Mouse (Mus musculus): ENCODE results near the gene Lrrn2. TPM values are rescaled to one million over a fixed set of nuclear protein-coding genes. Genes with fewer than 3 reads are reported as not detected.
A peak's percentile ranks its signal among the peaks of the same experiment; 100 is the strongest.

Lrrn2 gene
- total RNA-seq, 2 experiments from 2014 or later: 101 to 117 TPM

DNA sequence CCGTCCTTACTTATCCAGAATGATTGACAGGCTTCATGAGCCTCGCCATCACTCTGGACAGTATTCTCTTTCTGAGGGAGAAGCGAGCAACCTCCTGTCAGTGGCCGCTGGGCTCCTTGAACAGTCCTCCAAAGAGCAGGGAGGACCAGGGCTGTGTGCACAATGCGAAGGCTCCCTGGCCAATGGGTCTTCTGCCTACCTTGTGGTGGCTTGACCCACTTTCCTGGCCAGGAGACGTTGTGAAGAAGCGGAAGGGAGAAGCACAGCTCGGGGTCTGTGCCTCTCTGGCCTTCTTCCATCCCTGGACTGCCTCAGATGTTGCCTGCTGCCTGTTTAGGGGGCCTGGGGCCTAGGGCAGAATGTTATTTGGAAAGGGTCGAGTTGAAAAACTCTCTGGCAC, 1.8 kb downstream of the Lrrn2 start:
- intact Hi-C loops (cut with DNase I): loop anchor here (5.0 kb wide), 2 partner anchors 95 to 125 kb away; no protein-coding TSS in a partner anchor
- DNase-seq: peak; percentile 34

DNA sequence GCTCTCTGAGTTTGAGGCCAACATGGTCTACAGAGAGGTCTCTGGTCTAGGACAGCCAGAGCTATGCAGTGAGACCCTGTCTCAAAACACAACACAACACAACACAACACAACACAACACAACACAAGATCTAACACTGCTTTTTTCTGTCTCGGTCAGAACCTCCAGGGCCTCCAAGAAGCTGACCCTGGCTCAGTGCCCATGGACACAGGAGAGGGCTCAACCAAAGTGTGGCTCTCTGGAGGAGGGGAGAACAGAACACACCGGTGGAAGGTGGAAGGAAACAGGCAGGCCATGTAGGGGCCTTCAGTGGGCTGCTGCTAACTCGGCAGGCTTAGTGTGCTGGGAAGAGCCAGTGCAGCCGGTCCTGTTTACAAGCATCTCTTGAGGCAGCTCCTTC, 5.6 kb downstream of the Lrrn2 start:
- intact Hi-C loops (cut with DNase I): no loop called here
- no peak for DNase-seq

- intact Hi-C loops (cut with DNase I): no loop called here
Observed at GRCm38 (mm10) chr1:132886626-132887025, 6.6 kb downstream of the Lrrn2 start.

DNA sequence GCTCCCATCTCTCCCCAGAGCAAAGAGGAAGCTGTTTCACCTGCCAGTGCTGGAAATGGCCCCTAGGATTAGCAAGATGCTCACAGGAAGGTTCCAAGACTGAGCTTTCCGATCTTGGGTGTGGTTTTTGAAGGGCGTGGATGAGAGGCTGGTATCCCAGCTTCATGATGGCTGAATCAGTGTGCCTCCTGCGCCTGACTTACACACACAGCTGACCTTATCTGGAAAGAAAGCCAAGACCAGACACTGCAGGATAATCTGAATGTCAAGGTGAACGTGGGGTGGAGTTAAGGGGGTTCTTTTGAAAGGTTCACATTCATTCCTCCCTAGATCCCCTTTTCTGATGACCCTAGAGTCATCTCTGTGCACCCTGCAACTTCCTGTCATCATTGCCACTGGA, 8.7 kb downstream of the Lrrn2 start:
- no peak for DNase-seq
- intact Hi-C loops (cut with DNase I): no loop called here

More at GRCm38 (mm10) chr1:132886626-132887025, 6.6 kb downstream of the Lrrn2 start:
- DNase-seq: peak; percentile 60

DNA sequence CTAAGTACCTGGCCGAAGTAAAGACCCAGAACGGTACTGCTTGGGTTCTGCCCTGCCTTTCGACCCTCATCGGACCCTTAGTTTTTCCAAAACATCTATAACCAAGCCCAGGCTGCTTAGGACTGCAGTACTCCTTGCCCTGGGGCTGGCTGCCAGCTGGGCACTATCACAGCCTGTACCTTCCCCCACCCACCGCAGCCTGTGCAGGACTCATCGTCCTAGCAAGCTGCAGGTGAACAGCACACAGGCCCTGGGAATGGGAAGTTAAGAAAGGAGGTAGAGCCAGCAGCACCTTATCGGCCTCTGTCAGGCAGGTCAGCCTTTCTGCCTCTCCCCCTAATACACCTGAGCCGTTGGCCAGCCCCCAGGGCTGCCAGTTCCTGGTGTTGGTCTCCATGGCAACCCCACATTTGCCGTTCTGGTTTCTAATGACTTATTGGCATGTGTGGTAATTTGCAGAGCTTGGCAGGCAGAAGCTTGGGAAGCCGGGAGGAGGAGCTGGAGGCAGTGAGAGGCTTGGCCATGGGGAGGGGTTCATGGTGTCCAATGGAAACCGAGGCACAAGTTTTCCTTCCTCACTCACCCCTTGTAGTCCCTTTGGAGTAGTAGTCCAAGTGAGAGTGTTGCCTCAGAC, 10.2 kb downstream of the Lrrn2 start:
- DNase-seq: peak; percentile 45
- intact Hi-C loops (cut with DNase I): no loop called here

- intact Hi-C loops (cut with DNase I): no loop called here
Observed at GRCm38 (mm10) chr1:132892065-132892464, 12.0 kb downstream of the Lrrn2 start.

DNA sequence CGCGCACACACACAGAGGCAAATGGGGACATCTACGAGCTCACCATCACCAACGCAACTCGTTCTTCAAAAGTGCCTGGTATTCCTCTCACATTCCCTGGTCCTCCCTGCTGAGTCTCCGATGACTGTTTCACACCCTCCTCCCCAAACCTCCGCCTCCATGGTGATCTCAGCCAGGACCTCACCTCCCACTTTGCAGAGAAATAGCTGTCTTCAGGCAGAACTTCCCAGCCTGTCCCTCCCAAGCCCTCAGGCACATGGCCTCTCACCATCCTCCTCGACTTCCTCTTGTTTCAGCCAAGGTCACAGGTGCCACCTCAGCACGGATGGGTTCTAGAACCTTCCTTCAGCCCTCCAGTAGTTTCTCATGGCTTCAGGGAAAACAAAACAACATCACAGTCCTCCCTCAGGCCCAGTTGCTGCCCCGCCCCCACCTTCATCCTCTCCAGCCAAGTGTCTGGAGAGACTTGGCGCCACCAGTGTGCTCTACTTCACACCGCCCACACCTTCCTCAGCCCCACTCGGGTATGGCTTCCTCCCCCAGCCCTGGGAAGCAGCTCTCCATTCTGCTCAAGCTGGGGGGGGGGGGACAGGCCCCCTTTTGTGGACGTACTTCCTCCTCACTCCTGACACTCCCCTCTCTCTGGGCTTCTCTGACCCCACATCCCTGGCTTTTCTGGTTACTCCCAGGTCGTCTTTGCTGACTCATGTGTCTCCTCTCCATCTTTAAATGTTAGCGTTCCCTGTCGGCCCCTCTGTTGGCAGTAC, 13.4 kb downstream of the Lrrn2 start:
- DNase-seq: no peak
- intact Hi-C loops (cut with DNase I): no loop called here

More at GRCm38 (mm10) chr1:132892065-132892464, 12.0 kb downstream of the Lrrn2 start:
- no peak for DNase-seq

GRCm38 (mm10) chr1:132899029-132899428, 19.0 kb downstream of the Lrrn2 start:
- peak; percentile 43 for DNase-seq
- intact Hi-C loops (cut with DNase I): no loop called here

DNA sequence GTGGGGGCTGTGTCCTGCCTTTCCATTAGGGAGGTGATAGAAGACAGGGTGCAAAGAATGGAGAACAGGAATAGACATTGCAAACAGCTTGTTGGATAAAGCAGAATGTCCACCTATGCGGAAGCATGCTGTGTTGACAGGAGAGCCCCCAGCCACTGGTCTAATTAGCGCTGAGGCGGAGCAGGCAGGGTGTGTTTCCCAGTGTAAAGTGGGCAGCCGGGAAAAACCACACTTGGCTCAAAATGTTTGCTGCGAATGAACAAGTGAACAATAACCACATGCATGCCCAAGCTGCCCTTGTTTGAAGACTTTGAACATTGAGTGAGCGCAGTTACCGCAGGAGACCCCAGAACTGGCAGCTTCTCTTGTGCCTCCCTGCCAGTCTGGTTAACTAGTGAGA, 19.6 kb downstream of the Lrrn2 start:
- intact Hi-C loops (cut with DNase I): no loop called here
- no peak for DNase-seq

DNA sequence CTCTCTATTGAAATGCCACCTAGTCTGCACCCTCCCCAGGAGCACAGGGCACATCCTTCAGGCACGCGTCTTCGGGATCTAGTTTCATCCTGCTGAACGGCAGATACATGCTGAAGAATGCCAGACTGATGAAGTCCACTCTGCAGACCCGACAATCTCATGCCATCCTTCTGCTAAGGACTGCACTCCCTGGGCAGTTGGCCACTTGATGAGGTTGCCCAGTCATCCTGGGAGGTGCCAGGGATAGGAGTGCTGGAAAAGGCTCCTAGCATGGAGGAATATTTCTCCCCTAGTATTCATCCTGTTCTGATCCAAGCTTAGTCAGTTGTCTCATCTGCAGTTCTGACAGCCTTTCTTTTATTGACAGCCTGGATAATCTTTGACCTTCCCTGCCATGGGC, 20.9 kb downstream of the Lrrn2 start:
- DNase-seq: no peak
- intact Hi-C loops (cut with DNase I): no loop called here

GRCm38 (mm10) chr1:132903519-132903918, 23.4 kb downstream of the Lrrn2 start:
- intact Hi-C loops (cut with DNase I): no loop called here
- no peak for DNase-seq

DNA sequence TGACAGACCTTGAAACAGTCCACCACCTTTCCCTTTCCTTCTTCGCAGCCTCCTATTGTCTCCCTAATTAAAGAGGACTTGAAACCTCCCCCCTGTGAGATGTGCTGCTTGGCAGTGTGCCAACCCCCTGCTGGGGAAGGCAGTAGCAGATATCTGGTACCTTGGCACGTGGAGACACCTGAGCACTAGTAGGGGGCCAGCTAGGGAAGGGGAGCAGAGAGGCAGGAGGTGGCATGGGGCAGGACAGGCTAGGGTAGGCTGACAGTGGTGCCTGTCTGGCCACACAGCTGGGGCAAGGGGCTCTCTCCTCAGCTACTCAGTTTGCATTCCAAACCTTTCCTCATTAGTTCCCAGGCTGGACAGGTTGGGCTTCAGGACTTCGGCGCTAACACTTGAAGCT, 29.0 kb downstream of the Lrrn2 start:
- DNase-seq: no peak
- intact Hi-C loops (cut with DNase I): no loop called here

DNA sequence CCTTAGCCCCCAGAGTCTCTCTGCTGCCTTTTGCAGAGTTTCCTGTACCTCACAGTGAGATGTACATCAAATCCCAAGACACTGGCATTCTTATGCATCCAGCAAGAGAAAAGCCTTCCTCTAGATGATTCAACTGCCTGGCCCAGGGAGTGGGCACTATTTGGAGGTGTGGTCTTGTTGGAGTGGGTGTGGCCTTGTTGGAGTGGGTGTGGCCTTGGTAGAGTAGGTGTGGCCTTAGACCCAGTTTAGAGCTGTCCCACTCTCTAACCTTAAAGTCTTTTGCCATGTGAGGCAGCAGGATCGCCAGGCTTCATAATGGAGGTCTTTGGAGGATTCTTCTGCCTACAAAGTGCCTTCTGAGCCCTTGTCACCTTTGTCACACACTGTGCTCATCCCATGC, 29.9 kb downstream of the Lrrn2 start:
- DNase-seq: no peak
- intact Hi-C loops (cut with DNase I): no loop called here

DNA sequence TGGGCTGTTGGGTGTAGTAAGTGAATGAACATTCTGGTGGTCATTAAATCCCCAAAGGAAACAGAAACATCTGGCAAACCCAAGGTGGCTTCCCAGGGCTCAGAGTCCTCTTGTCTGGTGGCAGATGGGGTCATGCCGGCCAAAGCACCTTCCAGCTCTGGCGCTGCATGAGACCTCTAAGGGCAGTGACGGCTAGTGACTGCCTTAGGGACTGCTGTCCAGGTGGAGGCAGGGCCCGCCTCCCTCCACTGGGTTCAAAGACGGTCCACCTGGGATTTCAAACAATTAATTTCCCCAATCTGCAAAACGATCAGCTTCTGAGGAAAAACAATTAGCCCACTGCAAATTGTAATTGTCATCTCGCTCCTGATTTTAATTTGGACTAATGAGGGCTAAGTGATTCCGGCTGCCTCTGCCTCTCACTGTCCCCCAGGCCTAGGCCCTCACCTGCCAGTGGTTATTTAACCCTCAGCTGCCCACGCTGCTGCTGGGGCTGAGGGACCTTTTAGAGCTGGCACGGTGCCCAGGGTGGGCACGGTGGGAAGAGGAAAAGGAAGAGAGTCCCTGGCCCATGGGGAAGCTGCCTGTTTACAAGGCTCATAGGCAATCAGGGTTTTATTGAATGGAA, 30.5 kb downstream of the Lrrn2 start:
- intact Hi-C loops (cut with DNase I): no loop called here
- DNase-seq: no peak

- peak; percentile 72 for DNase-seq
- intact Hi-C loops (cut with DNase I): no loop called here
Observed at GRCm38 (mm10) chr1:132915849-132916493, 35.9 kb downstream of the Lrrn2 start.

GRCm38 (mm10) chr1:132917554-132917953, 37.5 kb downstream of the Lrrn2 start:
- peak; percentile 80 for DNase-seq
- intact Hi-C loops (cut with DNase I): no loop called here

GRCm38 (mm10) chr1:132918117-132918680, 38.1 kb downstream of the Lrrn2 start:
- DNase-seq: no peak
- intact Hi-C loops (cut with DNase I): no loop called here

DNA sequence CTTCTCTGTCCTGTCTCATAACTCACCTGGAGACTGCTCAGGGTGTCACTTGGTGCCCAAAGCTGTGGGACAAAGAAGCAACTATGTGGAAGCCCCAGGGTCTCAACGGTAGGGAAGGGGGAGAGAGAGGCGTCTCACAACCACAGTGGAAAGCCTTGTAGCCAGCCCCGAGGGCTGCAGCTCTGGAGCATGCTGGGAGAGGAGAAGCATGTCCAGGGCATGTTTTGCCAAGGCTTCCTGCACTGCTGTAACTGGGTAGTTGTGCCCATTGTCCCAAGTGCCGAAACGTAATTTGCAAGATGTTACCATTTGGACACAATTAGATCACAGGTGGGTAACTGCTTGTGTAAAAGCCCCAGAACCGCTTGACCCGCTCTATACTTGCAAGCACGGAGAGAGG, 39.2 kb downstream of the Lrrn2 start:
- no peak for DNase-seq

GRCm38 (mm10) chr1:132921071-132921470, 41.0 kb downstream of the Lrrn2 start:
- intact Hi-C loops (cut with DNase I): no loop called here
- no peak for DNase-seq

More for the DNA sequence above, 39.2 kb downstream of the Lrrn2 start:
- intact Hi-C loops (cut with DNase I): no loop called here

GRCm38 (mm10) chr1:132922257-132922656, 42.2 kb downstream of the Lrrn2 start:
- no peak for DNase-seq
- intact Hi-C loops (cut with DNase I): no loop called here

DNA sequence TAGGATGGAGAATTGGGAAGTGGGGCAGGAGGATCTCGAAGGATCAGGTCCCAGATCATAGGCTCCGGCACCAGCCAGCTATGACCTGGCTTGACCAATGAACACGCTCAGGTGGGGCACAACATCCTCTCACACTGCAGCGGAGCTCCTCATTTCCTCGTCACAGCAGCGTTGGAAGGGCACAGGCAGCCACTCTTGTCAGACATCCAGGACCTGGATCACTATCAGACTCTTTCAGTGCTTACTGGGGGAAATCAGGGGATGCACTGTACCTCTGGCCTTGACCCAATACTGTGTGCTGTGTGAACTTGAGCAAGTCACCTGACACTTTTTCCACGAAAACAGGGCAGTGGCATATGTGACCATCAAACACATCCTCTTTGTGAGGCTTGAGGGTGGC, 45.2 kb downstream of the Lrrn2 start:
- no peak for DNase-seq
- intact Hi-C loops (cut with DNase I): no loop called here
